Mouse (Mus musculus): ENCODE results near the gene Grhpr.
A peak's percentile ranks its signal among the peaks of the same experiment; 100 is the strongest.

The Grhpr gene

DNA sequence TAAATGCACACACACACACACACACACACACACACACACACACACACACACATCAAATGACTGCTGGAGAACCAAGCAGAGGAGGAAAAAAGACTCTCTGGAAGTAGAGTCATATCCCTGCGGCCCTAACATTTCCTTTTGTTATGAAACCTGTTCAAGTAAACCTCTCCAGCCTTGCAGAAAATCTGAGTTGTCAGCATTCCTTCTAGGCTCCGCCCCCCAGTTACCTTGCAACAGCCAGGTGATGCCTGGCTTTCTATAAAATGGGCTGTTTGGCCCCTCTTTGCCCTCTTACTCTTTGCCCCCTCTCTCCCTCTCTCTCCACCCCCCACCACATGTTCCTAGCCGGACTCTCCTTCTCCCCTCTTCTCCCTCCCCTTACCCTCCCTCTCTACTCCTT, 15.5 kb upstream of the Grhpr start:
- Histone ChIP-seq H3K9me3 (ENCODE audit: low read length) (no peaks in the 10 kb centered on the region), H3K36me3 (ENCODE audit: insufficient read depth, low read length) (no peaks in the 10 kb centered on the region), H3K4me3 (replicated peaks; ENCODE audit: low read length) (no peak overlapping the region), H3K27me3 (ENCODE audit: insufficient read depth, low read length) (peaks cover 26% of the 10 kb centered on the region), H3K4me1 (replicated peaks; ENCODE audit: low read depth, low read length) (peaks cover 38% of the 10 kb centered on the region)
- no peak for TF ChIP-seq CTCF (conservative IDR thresholded peaks at IDR 0.05; ENCODE audit: low read length)
- TF ChIP-seq POU5F1 (IDR thresholded peaks at IDR 0.05; ENCODE audit: borderline replicate concordance, low read length), result no peak
- no peak for TF ChIP-seq NANOG (IDR thresholded peaks at IDR 0.05; ENCODE audit: borderline replicate concordance, low read length)

DNA sequence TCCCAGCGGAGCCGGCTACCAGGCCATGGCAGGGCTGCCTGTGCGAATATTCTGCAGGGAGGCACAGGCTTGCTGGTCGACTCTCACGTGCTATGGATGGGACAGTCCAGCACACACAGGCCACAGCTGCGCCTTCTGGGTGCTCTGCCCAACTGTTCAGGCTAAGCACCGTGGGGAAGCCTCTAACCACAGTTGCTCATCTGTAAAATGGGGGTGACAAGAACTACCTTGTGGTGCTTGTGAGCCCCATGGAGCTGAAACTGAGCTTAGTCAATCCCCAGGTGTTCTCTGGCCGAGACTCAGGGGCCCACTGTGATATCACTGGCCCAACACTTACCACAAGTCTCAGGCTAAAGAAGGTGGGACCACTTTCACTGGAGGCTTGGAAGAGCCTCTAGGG, 13.8 kb upstream of the Grhpr start:
- H3K27me3 ChIP-seq (ENCODE audit: insufficient read depth, low read length), result peaks cover 30% of the 10 kb centered on the region
- TF ChIP-seq CTCF (conservative IDR thresholded peaks at IDR 0.05; ENCODE audit: low read length) (no peak), POU5F1 (IDR thresholded peaks at IDR 0.05; ENCODE audit: borderline replicate concordance, low read length) (no peak), NANOG (IDR thresholded peaks at IDR 0.05; ENCODE audit: borderline replicate concordance, low read length) (no peak)
- H3K36me3 ChIP-seq (ENCODE audit: insufficient read depth, low read length), result no peaks in the 10 kb centered on the region

DNA sequence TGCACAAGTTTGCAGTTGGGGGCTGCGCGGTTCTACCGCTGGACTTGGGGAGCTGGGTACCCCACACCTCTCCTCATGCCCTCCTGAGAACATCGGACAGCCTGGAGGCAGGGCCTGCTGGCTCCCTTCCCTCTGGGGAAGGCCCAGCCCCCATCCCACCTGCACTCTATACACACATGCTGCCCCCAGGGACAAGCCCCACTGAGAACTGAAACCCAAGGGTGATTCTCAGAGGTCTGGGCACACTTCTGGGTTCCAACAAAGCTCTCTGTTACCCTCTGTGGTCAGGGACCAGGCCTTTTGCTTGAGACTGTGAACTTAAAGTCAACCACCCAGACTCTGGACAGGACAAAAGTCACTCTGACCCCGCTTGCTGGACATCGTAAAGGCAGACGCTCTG, 11.1 kb upstream of the Grhpr start:
- H3K27me3 ChIP-seq (ENCODE audit: insufficient read depth, low read length), result peaks cover 29% of the 10 kb centered on the region
- peaks cover 31% of the 10 kb centered on the region for H3K4me1 ChIP-seq (replicated peaks; ENCODE audit: low read depth, low read length)
- no peaks in the 10 kb centered on the region for H3K36me3 ChIP-seq (ENCODE audit: insufficient read depth, low read length)
- TF ChIP-seq NANOG (IDR thresholded peaks at IDR 0.05; ENCODE audit: borderline replicate concordance, low read length) (no peak), POU5F1 (IDR thresholded peaks at IDR 0.05; ENCODE audit: borderline replicate concordance, low read length) (no peak), CTCF (conservative IDR thresholded peaks at IDR 0.05; ENCODE audit: low read length) (no peak)
- H3K9me3 ChIP-seq (ENCODE audit: low read length), result peaks cover 3% of the 10 kb centered on the region; the same call in 1 of the 2 replicates
- no peak overlapping the region for H3K4me3 ChIP-seq (replicated peaks; ENCODE audit: low read length)

More for the DNA sequence above, 13.8 kb upstream of the Grhpr start:
- Histone ChIP-seq H3K4me3 (replicated peaks; ENCODE audit: low read length) (no peak overlapping the region), H3K4me1 (replicated peaks; ENCODE audit: low read depth, low read length) (peaks cover 31% of the 10 kb centered on the region), H3K9me3 (ENCODE audit: low read length) (no peaks in the 10 kb centered on the region)

DNA sequence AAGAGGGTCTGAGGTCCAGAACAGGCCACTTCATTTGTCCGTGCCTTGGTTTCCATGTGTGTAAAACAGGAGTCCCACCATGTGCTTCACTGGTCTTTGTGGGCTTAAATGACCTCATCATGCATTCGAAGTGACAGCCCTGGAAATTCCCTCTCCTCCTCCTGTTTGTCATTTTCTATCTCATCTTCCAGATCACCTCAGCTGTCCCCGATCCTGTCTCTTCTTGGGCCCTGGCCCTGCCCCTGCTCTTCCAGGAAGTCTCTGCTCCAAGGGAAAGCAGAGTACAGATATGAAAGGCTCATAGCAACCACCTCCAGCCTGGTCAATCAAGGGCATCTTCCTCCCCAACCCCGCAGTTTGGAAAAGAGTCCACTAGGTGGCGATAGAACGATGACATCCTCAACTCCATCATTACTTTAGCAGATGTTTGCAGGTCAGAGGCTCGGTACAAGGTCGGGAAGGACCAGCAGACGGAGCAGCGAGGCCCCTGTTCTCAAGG, 10.5 kb upstream of the Grhpr start:
- Histone ChIP-seq H3K4me3 (replicated peaks; ENCODE audit: low read length) (no peak overlapping the region), H3K9me3 (ENCODE audit: low read length) (peaks cover 3% of the 10 kb centered on the region; the same call in 1 of the 2 replicates), H3K36me3 (ENCODE audit: insufficient read depth, low read length) (no peaks in the 10 kb centered on the region), H3K27me3 (ENCODE audit: insufficient read depth, low read length) (peaks cover 29% of the 10 kb centered on the region), H3K4me1 (replicated peaks; ENCODE audit: low read depth, low read length) (peaks cover 31% of the 10 kb centered on the region)
- TF ChIP-seq POU5F1 (IDR thresholded peaks at IDR 0.05; ENCODE audit: borderline replicate concordance, low read length), result no peak
- no peak for TF ChIP-seq NANOG (IDR thresholded peaks at IDR 0.05; ENCODE audit: borderline replicate concordance, low read length)
- peak; percentile 84 for TF ChIP-seq CTCF (conservative IDR thresholded peaks at IDR 0.05; ENCODE audit: low read length)

DNA sequence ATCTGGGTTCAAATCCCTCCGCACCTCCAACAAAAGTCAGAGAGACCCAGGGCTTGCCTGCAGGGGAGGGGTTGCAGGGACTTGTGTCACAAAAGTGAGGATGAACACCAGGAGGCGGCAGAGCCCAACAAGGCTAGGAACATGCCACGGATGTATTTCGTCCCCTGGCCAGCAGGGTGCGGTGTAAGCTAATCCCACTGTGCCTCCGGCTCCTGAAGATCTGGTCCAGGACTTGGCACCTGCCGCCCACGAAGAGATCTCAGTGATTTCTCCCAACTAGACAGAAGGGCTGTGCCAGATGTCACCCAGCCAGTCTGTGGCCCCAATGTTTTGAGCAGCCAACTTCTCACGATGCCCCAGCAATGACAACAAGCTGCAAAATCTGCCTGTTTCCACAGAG, 7.7 kb upstream of the Grhpr start:
- peaks cover 3% of the 10 kb centered on the region; the same call in 1 of the 2 replicates for H3K9me3 ChIP-seq (ENCODE audit: low read length)
- 0 out of 2 replicates have a peak, but pooled peaks cover 15% of the 10 kb centered on the region for H3K27me3 ChIP-seq (ENCODE audit: insufficient read depth, low read length)
- H3K4me3 ChIP-seq (replicated peaks; ENCODE audit: low read length), result peak overlapping the region; percentile 68
- TF ChIP-seq NANOG (IDR thresholded peaks at IDR 0.05; ENCODE audit: borderline replicate concordance, low read length), result no peak
- TF ChIP-seq POU5F1 (IDR thresholded peaks at IDR 0.05; ENCODE audit: borderline replicate concordance, low read length), result no peak
- TF ChIP-seq CTCF (conservative IDR thresholded peaks at IDR 0.05; ENCODE audit: low read length), result peak; percentile 96
- H3K36me3 ChIP-seq (ENCODE audit: insufficient read depth, low read length), result no peaks in the 10 kb centered on the region
- H3K4me1 ChIP-seq (replicated peaks; ENCODE audit: low read depth, low read length), result peaks cover 21% of the 10 kb centered on the region

DNA sequence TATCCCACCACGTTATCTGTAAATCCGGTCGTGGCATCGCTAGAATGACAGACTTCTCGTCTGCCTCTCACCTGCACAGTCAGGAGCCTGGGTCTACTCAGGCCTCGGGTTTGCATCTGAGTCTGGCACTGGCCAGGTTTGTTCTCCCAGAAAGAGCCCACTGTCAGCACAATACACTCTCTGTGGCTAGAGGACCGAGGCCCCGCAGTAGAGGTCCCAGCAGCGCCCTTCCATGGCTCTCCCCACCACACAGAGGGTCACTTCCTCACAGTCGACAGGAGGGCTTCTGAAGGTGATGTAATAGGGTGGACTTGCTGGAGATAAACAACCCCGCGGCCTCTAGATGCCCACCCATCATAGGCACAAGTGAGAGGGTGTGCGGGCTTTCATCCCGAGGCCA, 7.3 kb upstream of the Grhpr start:
- peaks cover 17% of the 10 kb centered on the region for H3K4me1 ChIP-seq (replicated peaks; ENCODE audit: low read depth, low read length)
- no peaks in the 10 kb centered on the region for H3K36me3 ChIP-seq (ENCODE audit: insufficient read depth, low read length)
- peaks cover 3% of the 10 kb centered on the region; the same call in 1 of the 2 replicates for H3K9me3 ChIP-seq (ENCODE audit: low read length)
- H3K27me3 ChIP-seq (ENCODE audit: insufficient read depth, low read length), result 0 out of 2 replicates have a peak, but pooled peaks cover 11% of the 10 kb centered on the region
- peak overlapping the region; percentile 68 for H3K4me3 ChIP-seq (replicated peaks; ENCODE audit: low read length)
- TF ChIP-seq NANOG (IDR thresholded peaks at IDR 0.05; ENCODE audit: borderline replicate concordance, low read length), result no peak
- no peak for TF ChIP-seq CTCF (conservative IDR thresholded peaks at IDR 0.05; ENCODE audit: low read length)
- TF ChIP-seq POU5F1 (IDR thresholded peaks at IDR 0.05; ENCODE audit: borderline replicate concordance, low read length), result no peak

DNA sequence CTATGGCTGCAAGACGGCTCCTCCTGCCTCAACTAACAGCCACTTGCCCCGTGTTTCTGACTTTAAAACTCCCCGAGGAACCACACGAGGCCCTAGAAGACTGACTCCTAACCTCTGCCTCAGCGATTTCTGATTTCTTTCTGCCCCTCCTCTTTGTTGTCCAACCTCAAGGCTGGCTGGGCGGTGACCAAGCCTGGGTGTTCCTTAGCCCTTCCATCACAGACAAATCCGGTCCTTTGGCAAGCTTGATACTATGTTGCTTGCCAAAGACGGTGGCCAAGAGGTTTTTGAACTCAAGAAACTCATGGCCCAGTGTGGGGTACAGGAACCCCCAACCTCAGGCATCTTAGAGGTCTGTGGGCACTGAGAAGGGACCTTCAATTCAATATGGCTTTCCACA, 6.9 kb upstream of the Grhpr start:
- peak overlapping the region; percentile 68 for H3K4me3 ChIP-seq (replicated peaks; ENCODE audit: low read length)
- peaks cover 3% of the 10 kb centered on the region; the same call in 1 of the 2 replicates for H3K9me3 ChIP-seq (ENCODE audit: low read length)
- peaks cover 16% of the 10 kb centered on the region for H3K4me1 ChIP-seq (replicated peaks; ENCODE audit: low read depth, low read length)
- TF ChIP-seq NANOG (IDR thresholded peaks at IDR 0.05; ENCODE audit: borderline replicate concordance, low read length), result no peak
- no peak for TF ChIP-seq POU5F1 (IDR thresholded peaks at IDR 0.05; ENCODE audit: borderline replicate concordance, low read length)
- H3K27me3 ChIP-seq (ENCODE audit: insufficient read depth, low read length), result 0 out of 2 replicates have a peak, but pooled peaks cover 7% of the 10 kb centered on the region
- H3K36me3 ChIP-seq (ENCODE audit: insufficient read depth, low read length), result no peaks in the 10 kb centered on the region

DNA sequence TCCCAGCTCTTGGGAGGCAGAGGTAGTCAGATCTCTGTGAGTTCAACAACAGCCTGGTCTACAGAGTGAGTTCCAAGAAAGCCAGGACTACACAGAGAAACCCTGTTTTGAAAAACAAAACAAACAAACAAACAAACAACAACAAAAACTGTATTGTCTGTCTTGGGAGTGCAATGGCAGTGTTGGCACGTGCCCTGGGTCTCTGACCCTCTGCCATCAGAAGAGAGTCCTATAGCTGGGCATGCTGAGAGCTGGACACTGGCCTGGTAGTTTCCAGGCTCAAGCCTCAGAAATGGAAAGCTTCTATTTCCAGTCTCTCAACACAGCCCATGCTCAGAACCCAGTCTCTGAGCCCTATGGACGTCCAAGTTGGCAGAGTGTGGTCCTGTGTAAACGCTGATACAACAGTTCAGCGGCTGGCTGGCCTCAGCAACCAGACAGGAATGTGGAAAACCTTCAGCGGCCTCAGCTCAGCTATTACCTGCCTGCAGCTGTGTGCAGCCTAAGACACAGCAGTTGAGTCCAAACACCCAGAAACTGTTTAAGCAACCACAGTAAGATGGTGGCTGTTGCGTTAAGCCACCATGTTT, 5.1 kb upstream of the Grhpr start:
- Histone ChIP-seq H3K4me3 (replicated peaks; ENCODE audit: low read length) (no peak overlapping the region), H3K27me3 (ENCODE audit: insufficient read depth, low read length) (0 out of 2 replicates have a peak, but pooled peaks cover 4% of the 10 kb centered on the region), H3K9me3 (ENCODE audit: low read length) (peaks cover 3% of the 10 kb centered on the region; the same call in 1 of the 2 replicates), H3K36me3 (ENCODE audit: insufficient read depth, low read length) (no peaks in the 10 kb centered on the region), H3K4me1 (replicated peaks; ENCODE audit: low read depth, low read length) (peaks cover 29% of the 10 kb centered on the region)
- TF ChIP-seq NANOG (IDR thresholded peaks at IDR 0.05; ENCODE audit: borderline replicate concordance, low read length), result no peak
- no peak for TF ChIP-seq POU5F1 (IDR thresholded peaks at IDR 0.05; ENCODE audit: borderline replicate concordance, low read length)
- no peak for TF ChIP-seq CTCF (conservative IDR thresholded peaks at IDR 0.05; ENCODE audit: low read length)

All from E14TG2a.4 (cell line).